Mouse (Mus musculus): ENCODE measurements around the gene Gpa33.

DNA sequence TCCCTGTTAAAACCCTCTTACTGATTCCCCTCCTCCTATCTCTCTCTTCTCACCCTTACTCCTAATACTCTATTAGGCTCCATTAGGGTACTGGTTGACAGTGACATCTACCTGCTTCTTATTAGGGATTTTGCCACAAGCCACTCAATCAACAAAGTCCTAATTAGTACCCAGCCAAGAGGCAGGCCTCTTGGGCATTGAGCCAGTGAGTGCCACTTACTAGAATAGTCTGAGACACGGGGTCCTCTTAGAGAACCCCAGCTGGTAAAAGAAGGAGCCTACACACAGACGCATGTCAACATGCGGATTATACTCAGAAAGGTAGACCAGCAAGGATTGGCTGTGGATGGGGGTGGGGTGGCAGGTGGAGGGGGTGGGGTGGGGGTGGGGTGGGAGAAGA is 9.1 kb downstream of the Gpa33 start:
- no peak for TF ChIP-seq CTCF (IDR thresholded peaks at IDR 0.05)
- no peak for TF ChIP-seq EP300 (IDR thresholded peaks at IDR 0.05)
